Mouse (Mus musculus): ENCODE results near the gene Casd1. TPM values are rescaled to one million over a fixed set of nuclear protein-coding genes. Genes with fewer than 3 reads are reported as not detected.
A peak's percentile ranks its signal among the peaks of the same experiment; 100 is the strongest.

The Casd1 gene
- 10 to 100 TPM; 10.1 to 12.2 TPM for polyA plus RNA-seq (2017; shearing (Covaris generic))

DNA sequence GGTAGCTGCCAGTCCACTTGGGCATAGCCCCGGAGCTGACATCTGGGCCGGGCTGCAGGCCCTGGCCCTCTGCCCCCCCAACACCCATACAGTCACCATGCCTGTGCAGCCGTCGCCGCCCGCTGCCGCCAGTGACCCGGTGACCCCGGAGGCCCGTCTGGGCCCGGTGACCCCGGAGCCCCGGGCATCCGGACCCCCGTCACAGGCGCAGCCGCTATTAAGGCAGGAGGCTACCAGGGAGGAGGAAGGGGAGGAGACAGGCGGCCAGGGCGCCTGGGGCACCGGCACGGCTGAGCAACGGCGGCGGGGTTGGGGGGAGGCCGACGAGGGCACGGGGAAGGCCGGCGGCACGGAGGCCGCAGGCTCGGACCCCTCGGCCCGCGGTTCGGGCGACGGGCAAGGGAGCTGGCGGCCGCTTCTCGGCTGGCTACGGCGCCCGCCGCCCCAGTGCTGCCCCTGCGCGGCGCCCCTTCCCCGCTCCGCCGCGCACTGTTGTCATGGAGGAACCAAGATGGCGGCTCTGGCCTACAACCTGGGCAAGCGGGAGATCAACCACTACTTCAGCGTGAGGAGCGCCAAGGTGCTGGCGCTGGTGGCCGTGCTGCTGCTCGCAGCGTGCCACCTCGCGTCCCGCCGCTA is at the start of gene Casd1:
Gene Casd1 (plus strand): TSS at position 182 of the 639 bp plus-strand sequence.
- peak; percentile 75 for ATAC-seq

DNA sequence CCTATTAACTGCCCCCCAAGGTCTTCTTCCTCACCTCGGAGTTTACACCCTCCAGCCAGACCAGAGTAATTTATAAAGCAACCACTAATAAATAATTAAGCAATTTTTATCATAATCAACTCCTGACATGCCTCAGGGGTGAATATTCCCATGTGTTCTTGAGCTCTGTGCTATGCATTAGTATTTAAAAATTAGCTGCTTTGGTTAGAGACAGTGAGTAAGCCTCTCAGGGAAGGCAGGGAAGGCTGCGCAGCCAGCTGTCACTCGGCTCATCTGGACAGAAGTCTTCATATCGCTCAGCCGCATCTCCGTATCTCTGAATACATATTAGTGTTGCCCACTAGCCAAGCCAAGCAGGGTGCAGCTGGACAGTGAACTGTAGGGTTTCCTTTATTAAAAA is 45.3 kb upstream of the Casd1 start:
- no peak for ATAC-seq

DNA sequence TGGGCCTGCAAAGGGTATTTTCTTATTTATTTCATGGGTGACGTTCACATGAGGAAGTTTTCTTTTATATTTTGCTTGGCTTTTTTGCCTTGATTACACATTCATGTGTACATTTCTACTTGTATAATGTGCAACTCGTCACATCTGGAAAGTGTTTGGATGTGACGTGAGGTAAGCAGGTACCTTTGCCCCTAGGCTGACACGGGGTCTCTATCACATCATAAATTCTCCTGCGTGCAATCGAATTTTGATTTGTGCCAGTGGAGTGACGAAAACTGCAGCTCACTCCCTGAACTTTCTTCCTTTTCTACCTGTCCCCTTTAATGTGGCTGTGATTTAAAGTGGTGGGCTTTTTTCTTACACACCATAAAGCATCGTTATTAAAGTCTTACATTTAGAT is 43.6 kb upstream of the Casd1 start:
- ATAC-seq = no peak

DNA sequence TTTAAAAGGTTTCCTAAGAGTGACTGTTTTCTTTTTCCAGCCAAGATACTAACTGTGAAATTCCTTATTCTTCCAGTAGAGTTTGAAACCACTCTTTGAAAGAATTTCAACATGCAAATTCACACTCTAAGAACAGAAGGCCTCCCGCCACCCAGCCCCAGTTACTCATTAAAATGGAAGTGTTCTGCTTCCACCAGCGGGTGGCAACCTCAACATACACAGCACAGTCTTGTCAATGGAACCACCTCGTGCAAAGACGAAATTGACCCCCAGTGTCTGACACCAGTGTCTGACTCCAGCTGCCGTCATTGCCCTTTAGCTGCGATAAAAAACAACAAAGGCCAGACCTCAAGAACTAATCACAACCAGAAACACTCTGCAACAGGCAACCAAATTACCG is 43.0 kb upstream of the Casd1 start:
- ATAC-seq = no peak

DNA sequence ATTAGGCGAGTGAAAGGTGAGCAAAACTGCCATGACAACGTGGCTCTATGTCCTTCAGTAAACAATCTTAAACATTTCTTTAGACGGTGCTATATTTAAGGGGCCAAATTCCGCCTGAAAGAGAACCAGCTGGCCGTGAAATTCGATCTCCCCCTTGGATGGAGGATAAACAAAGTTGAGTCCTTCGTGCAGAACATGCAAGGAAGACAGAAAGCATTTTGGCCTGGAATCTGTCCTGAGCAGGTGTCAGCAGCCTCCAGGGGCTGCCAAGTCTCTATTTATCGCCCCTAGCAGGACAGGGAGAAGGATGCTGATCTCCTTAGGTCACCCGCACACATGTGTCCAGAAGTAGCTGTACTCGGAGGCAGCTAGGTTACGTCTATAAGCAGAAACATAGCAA is 39.5 kb upstream of the Casd1 start:
- ATAC-seq = no peak

DNA sequence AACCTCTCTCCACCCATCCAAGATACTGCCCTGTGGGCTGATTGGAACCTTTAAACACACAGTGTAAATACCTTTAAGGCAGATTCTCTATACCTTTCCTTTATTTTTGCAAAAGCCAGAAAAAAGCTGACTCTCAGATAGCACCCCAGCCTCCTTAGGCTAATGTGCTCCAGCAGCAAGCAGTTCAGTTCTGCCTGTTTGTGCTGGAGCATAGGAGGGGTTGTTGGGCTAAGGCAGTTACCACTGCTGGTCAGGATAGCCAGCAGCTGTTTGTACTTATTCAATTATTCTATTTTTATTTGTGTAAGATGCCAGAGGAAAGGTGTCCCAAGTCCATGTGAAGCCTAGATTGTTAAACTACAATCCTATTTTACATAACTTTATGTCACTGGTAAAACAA is 39.0 kb upstream of the Casd1 start:
- no peak for ATAC-seq

DNA sequence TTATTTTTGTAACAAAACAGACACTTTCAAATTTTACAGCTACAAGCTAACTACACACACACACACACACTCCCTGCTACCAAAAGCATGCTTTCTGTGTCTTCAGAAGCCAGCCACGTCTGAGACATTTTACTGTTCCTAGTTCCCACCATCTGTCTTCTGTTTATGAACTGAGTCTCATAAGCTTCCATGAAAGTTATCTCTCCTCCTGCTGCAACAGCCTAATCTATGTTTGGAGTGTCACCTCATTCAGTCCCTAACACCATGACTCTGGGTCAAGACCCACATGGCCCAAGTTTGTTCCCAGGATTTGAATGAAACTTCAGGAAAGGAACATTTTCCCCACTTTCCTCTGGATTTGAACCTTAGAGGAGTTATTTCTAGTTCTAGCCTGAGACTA is 38.2 kb upstream of the Casd1 start:
- no peak for ATAC-seq

DNA sequence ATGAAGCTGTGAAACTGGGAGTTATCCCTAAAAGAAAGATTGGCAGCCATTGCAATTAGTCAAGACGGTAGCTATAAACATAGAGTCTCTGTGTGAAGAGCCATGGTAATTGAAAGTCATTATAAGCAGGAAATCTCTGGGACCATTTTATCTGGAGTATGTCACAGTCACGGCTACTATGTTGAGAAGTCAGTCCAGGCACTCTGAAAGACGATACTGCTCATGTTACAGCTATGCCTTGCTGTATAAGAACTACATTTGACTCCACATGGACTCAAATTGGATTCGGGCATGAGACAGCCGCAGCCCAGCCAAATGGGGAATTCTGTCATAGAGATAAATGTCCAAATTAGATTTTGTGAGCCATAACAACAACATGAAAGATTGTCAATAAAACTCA is 37.2 kb upstream of the Casd1 start:
- no peak for ATAC-seq

DNA sequence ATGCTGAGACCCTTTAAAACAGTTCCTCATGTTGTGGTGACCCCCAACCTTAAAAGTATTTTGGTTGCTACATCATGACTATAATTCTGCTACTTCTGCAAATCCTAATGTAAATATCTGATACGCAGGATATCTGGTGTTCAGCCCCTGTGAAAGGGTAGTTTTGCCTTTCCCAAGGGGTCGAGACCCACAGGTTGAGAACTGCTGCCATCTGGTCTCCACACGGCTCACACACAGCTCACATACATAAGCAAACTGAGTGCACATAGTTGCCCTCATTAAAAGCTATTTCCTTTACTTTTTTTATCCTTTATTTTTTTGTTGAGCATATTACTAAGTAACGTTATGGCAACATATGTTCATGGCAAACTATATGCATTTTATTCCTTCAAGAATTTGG is 30.2 kb upstream of the Casd1 start:
- no peak for ATAC-seq

DNA sequence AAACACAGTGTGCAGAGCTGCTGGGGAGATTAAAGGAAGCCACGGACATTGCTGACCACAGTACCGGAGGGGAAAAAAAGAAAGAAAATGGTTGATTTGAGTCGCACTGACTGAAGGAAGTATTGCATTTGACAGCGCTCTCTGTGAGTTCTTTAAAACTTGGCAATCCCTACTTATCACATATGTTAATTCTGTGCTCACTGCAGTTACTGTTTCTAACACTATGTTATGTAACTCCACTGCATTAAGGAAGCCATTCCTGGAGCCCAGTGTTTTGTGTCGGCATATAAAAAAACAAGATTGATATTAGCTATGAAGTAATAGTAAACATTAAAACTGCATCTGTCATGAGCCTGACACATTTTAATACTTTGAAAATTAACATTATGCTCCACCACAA is 22.9 kb upstream of the Casd1 start:
- no peak for ATAC-seq

DNA sequence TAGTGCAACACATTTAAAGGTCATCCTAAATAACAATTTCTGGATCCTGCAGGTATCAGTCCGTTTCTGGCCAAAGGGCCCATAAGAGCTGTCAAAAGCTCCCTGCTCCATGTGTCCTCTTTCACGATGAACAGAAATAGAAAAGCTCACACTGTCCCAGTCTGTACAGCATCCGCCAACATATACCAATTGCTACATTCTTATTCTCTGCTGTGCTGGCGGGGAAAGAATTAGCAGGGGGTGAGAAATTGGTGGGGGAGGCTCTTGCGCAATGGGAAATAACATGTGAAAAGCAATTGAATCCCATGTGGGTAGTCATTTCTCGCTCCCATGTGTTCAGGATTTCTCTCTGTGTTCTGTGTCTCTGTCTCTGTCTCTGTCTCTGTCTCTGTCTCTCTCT is 22.3 kb upstream of the Casd1 start:
- no peak for ATAC-seq

DNA sequence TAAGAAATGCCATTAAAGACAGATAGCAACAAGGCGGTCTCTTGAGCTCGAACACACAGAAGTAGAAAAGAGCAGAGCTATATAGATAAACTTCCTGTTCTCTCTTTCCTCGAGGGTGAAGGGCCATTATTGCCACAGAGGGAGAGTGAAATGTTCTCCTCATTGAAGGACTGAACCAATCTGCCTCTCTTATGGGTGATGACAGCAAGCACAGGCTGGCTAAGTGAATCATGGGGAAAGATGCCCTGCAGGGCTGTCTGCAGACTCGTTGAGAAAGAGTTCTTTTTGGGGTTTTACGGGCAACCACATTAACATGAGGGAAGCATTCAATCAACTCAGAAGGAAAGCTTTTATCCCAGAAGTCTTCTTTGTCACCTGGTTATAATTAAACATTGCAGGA is 21.0 kb upstream of the Casd1 start:
- no peak for ATAC-seq

DNA sequence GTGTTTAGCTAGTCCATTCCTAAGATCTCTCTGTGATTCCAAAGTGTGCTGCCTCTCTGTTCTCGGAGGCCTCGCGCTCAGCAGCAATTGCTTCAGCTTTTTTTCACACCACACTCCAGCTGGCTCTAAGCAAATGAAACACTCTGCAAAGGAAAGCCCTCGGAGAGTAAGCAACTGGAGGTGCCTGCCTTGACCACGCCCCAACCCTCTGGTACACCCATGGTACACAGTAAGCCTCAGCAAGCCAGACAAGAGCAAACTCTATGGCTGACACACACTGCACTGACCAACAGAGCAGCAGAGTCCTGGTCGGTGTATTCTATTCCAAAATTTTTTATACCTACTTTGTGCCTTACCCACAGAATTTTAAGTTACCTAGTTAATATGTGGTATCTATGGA is 17.2 kb upstream of the Casd1 start:
- no peak for ATAC-seq

DNA sequence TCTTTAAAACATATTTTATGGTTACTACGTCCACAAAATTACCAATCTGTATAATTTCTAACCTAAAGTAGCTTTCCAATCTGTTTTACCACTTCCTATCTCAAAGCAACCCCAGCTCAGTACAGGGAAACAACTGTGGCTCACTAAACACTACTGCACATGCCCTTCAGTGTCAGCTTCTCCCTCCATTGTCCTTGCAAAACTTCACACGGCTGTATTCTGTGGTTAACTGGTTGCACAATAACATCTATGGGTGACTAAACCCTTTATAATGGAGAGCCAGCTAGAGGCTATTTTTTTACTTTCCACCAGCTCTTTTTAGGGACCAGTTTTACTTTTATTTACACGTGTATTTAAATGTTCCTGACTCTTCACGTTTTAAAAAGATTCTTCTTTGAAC is 12.7 kb upstream of the Casd1 start:
- ATAC-seq = no peak

DNA sequence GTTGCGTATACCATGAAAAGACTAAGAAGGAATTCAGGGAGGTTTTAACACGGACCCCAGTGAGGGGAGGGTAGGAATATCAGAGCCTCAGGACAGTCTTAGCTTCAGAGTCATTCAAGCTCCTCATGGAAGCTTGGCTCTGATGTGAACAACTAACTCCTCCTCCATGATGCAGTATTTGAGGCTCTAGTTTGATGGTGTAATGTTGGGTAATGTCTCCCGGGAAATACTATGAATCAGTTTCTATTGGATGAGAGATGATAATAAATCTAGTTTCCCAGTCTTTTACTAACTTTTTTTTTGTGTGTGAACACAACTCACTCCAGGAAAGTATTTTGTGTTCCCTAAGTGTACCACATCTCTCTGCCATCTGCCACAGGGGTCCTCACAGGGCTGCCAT is 11.9 kb upstream of the Casd1 start:
- no peak for ATAC-seq

DNA sequence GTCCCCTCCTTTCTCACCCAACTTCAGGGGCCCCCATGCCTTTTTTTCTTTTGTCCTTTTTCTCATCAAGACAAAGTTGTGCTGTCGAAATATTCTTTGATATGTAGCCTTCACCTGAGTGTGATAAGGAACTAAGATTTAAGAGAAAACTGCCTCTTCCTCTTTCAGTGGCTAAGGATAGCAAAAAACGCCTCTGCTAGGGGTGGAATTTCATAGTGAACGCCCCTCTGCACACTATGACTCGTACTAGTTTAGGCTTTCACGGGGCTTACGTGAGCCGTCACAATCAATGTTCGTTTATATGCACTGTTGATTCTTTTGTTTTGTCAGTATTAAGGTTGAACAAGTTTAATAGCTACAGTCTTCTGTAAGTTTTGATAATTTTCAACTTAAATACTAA is 10.6 kb upstream of the Casd1 start:
- ATAC-seq = no peak

DNA sequence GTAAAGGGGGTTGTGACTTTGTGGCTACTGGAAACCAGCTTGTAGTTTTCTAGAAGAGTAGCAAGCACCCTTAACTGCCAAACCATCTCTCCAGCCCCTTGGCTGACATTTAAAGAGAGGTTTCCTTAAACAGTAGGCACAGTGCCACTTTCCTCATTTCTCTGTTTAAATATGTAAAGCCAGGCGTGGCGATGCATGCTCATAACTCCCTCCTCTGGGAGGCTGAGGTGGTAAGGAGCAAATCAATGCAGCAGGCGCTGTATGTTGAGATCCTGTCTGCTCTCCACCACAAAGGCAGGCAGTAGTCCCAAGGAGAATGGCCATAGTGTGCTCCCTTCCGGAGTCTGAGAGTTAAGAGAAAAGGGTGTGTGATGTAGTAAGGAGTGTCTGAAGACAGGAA is 2.9 kb upstream of the Casd1 start:
- ATAC-seq = no peak

DNA sequence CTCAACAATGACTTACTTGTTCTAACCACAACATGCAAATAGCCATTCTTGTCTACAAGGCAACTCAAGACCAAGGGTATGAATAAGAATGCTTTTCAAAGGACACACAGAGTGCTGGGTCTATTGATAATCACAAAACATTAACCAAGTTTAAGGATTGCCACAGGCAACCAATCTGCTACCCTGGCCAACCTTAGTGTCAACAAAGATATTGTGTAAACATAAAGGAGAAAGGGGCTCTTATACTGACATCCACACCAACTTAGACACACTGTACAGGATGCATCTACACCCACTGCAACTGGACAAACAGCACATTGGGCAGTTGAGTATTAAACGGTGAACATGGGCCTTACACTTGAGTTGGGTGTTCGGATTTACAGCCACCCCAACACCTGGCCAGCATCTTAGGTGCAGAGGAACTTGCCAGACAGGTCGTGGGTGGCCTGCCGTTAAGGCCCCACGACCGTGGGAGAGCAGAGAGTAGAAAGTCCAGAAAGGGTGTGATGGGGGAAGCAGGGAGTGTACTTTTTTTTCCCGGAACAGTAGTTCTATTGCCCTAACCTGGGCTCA is 468 bp upstream of the Casd1 start:
- peak; percentile 9 for ATAC-seq

DNA sequence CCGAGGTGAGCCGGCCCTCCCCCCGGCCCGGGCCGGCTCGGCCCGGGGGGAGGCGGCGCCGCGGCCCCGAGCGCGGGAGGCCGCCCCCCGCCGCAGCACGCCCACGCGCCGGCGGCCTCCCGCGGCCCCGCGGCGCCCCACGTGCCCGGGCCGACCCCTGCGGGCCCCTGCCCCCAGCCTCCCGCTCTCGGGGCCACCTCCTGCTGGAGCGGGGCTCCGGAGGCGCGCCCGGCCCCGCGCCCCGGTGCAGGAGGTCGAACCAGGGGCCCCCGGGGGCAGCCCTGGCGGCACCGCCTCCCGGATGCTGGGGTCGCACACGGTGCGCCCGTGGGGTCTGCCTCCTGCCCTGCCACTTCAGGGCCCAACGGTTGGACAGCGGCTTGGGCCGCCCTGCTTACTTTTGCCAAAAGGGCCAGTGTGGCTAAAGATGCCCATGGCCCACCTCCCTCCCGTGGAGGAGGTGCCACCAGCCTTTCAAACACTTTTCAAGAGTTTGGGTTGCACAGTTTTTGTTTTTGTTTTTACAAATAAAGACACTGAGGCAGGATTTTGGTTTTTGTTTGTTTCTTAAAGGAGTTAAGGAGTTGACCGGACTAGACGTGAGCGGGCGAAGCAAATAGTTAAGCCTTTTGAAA is 775 bp downstream of the Casd1 start:
- ATAC-seq = peak; percentile 42

DNA sequence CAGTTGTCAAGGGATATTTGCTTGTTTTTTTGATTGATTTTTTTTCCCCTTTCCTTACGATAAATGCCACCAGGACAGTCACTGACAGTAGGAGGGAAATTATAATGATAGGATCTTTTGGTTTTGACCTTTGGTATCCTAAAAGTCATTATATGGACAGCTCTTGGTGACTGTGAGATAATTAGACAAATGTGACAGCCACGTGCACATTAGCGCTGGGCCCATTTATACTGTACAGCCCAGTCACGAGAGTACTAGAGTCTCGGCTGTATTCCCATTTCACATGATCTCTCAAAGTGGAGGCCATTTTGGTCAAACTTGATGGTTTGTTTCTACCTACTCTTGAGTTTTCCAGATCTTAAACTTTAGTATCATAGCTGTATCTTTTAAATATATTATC is 1.4 kb downstream of the Casd1 start:
- no peak for ATAC-seq

DNA sequence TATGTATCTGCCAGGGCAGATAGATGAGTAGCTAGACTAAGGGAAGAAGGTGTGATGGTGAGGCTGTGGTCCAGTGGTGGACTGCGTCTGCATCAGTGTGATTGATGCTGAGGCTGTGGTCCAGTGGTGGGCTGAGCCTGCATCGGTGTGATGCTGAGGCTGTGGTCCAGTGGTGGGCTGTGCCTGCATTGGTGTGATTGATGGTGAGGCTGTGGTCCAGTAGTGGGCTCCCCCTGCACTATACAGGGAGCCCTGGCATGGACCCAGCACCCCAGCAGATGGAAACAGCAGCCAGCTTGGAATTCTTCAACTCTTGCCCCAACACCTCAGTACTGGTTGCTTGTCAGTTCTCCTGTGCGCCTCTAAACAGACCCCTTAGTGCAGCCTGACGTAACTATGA is 5.8 kb downstream of the Casd1 start:
- ATAC-seq = no peak

DNA sequence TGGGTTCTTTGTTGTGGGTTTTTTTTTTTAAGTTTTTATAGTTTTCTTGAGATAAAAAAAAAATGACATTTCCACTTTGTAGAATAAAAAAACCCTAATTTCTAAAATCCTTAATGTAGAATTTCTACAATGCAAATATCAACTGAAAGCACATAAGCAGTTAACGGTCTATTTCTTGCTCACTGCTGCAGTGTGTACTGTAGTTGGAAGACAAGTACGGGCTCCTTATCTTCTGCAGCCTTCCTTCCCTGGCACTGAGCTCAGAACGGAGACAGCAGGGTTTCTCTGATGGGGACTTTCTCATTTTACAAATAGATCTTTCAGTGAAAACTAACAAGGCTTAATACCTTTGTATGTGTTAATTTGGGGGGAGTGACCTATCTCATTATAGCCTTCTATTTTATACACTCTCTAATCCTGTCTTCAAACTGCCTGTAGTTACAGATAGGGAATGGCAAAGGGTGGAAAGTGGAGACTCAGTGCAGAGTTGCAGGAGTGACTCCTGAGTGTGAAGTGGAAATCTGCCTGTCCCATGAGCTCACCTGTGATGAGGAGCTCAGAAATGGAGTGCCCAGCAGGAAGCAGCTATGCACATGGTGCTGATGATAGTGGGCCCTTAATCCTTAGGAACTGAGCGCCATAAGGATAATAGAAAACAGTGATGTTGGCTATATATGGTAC is 9.7 kb downstream of the Casd1 start:
- ATAC-seq = no peak

DNA sequence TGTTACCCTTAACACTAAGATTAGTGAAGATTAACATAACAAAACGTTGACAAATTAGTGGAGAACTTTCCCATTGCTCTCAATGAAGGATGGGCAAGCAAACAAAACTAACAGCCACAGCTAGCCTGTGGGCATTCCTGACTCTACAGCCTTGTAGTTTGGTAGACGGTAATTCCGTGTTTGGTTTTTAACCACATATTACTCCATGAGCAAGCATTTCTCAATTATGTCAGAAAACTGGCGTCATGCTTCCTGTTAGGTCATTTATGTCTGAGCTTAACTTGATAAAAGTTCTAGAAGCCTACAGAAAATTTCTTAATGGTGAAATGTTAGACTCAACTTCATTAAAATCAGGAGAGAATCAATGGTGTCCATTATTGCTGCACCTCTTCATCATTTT is 11.2 kb downstream of the Casd1 start:
- no peak for ATAC-seq

DNA sequence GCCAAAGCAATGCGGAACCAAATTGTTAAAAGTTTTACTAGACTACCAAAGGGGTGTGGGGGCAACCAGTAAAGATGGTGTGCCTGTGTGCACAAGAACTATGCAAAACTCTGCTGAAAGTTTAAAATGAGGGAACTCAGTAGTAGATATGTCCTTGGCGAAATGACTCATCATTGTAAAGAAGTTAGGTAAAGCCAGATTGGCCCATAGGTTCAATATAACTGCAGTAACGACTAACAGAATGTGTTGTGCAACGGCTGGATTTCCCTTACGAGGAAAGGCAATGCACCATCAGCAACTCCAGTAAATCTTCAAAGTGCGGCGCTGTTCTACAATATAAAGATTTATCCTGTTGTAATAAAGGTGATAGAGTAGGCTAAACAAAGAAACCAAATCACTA is 11.8 kb downstream of the Casd1 start:
- ATAC-seq = no peak
